Mouse (Mus musculus): Measurements from ENCODE around the gene Fbxw21. TPM values are rescaled to one million over a fixed set of nuclear protein-coding genes. Genes with fewer than 3 reads are reported as not detected.
A peak's percentile ranks its signal among the peaks of the same experiment; 100 is the strongest.

Gene Fbxw21
- polyA plus RNA-seq, 1 experiment: not detected

- no peak overlapping the region for H3K27ac ChIP-seq (ENCODE audit: insufficient read depth, low read depth, low read length)
- TF ChIP-seq CTCF (IDR thresholded peaks at IDR 0.05; ENCODE audit: low read depth, low read length) (no peak), POLR2A (IDR thresholded peaks at IDR 0.05; ENCODE audit: borderline replicate concordance, low read depth, low read length) (no peak)
- peak overlapping the region; percentile 59 for H3K4me3 ChIP-seq (ENCODE audit: insufficient read depth, low read length)
- peaks cover 3% of the 10 kb centered on the region; the same call in 1 of the 2 replicates for H3K4me1 ChIP-seq (ENCODE audit: control insufficient read depth, insufficient read depth, low read length)
These were observed 67.2 kb downstream of the Fbxw21 start for GRCm38 (mm10) chr9:109094553-109095136.

- peaks cover 3% of the 10 kb centered on the region; the same call in 1 of the 2 replicates for H3K4me1 ChIP-seq (ENCODE audit: control insufficient read depth, insufficient read depth, low read length)
- TF ChIP-seq CTCF (IDR thresholded peaks at IDR 0.05; ENCODE audit: low read depth, low read length): no peak
- TF ChIP-seq POLR2A (IDR thresholded peaks at IDR 0.05; ENCODE audit: borderline replicate concordance, low read depth, low read length): no peak
- H3K4me3 ChIP-seq (ENCODE audit: insufficient read depth, low read length): no peak overlapping the region
- H3K27ac ChIP-seq (ENCODE audit: insufficient read depth, low read depth, low read length): no peak overlapping the region
These were observed 67.9 kb downstream of the Fbxw21 start for GRCm38 (mm10) chr9:109093786-109094552.

- H3K27ac ChIP-seq (ENCODE audit: insufficient read depth, low read depth, low read length): no peak overlapping the region
- TF ChIP-seq CTCF (IDR thresholded peaks at IDR 0.05; ENCODE audit: low read depth, low read length) (no peak), POLR2A (IDR thresholded peaks at IDR 0.05; ENCODE audit: borderline replicate concordance, low read depth, low read length) (no peak)
- no peak overlapping the region for H3K4me3 ChIP-seq (ENCODE audit: insufficient read depth, low read length)
- peaks cover 4% of the 10 kb centered on the region for H3K4me1 ChIP-seq (ENCODE audit: control insufficient read depth, insufficient read depth, low read length)
These were observed 69.0 kb downstream of the Fbxw21 start for GRCm38 (mm10) chr9:109092799-109093198.

- no peak for TF ChIP-seq CTCF (IDR thresholded peaks at IDR 0.05; ENCODE audit: low read depth, low read length)
- no peak for TF ChIP-seq POLR2A (IDR thresholded peaks at IDR 0.05; ENCODE audit: borderline replicate concordance, low read depth, low read length)
- H3K27ac ChIP-seq (ENCODE audit: insufficient read depth, low read depth, low read length): no peak overlapping the region
- H3K4me1 ChIP-seq (ENCODE audit: control insufficient read depth, insufficient read depth, low read length): peaks cover 11% of the 10 kb centered on the region
- no peak overlapping the region for H3K4me3 ChIP-seq (ENCODE audit: insufficient read depth, low read length)
These were observed 70.0 kb downstream of the Fbxw21 start for GRCm38 (mm10) chr9:109091802-109092201.

- Histone ChIP-seq H3K27ac (ENCODE audit: insufficient read depth, low read depth, low read length) (no peak overlapping the region), H3K4me1 (ENCODE audit: control insufficient read depth, insufficient read depth, low read length) (peaks cover 12% of the 10 kb centered on the region), H3K4me3 (ENCODE audit: insufficient read depth, low read length) (no peak overlapping the region)
- TF ChIP-seq CTCF (IDR thresholded peaks at IDR 0.05; ENCODE audit: low read depth, low read length): no peak
- TF ChIP-seq POLR2A (IDR thresholded peaks at IDR 0.05; ENCODE audit: borderline replicate concordance, low read depth, low read length): no peak
These were observed 71.4 kb downstream of the Fbxw21 start for GRCm38 (mm10) chr9:109090446-109090845.

Other genes with a start within 250 kb of the Fbxw21 start
- gene Tmem89, start 247.4 kb downstream of the Fbxw21 start, polyA plus RNA-seq (2012; ENCODE audit: insufficient read depth, insufficient read length, missing spikeins): not detected in 2 replicates
- 116 and 123 TPM in 2 replicates for gene Uqcrc1, start 225.4 kb downstream of the Fbxw21 start, polyA plus RNA-seq (2012; ENCODE audit: insufficient read depth, insufficient read length, missing spikeins)
- gene Col7a1, start 208.5 kb downstream of the Fbxw21 start, polyA plus RNA-seq (2012; ENCODE audit: insufficient read depth, insufficient read length, missing spikeins): 0.17 and 0.78 TPM in 2 replicates
- not detected in 2 replicates for gene Ucn2, start 176.0 kb downstream of the Fbxw21 start, polyA plus RNA-seq (2012; ENCODE audit: insufficient read depth, insufficient read length, missing spikeins)
- 41.7 and 44.5 TPM in 2 replicates for gene Pfkfb4, start 170.3 kb downstream of the Fbxw21 start, polyA plus RNA-seq (2012; ENCODE audit: insufficient read depth, insufficient read length, missing spikeins)
- gene Shisa5, start 123.5 kb downstream of the Fbxw21 start, polyA plus RNA-seq (2012; ENCODE audit: insufficient read depth, insufficient read length, missing spikeins): 324 and 428 TPM in 2 replicates
- 88.4 and 110 TPM in 2 replicates for gene Trex1, start 102.3 kb downstream of the Fbxw21 start, polyA plus RNA-seq (2012; ENCODE audit: insufficient read depth, insufficient read length, missing spikeins)
- gene Atrip, start 87.9 kb downstream of the Fbxw21 start, polyA plus RNA-seq (2012; ENCODE audit: insufficient read depth, insufficient read length, missing spikeins): 7.2 and 9.9 TPM in 2 replicates
- gene Ccdc51, start 79.5 kb downstream of the Fbxw21 start, polyA plus RNA-seq (2012; ENCODE audit: insufficient read depth, insufficient read length, missing spikeins): 6.4 and 8.8 TPM in 2 replicates
- 299 and 308 TPM in 2 replicates for gene Tma7, start 79.5 kb downstream of the Fbxw21 start, polyA plus RNA-seq (2012; ENCODE audit: insufficient read depth, insufficient read length, missing spikeins)
- gene Plxnb1, start 66.7 kb downstream of the Fbxw21 start, polyA plus RNA-seq (2012; ENCODE audit: insufficient read depth, insufficient read length, missing spikeins): not detected in 2 replicates
- not detected in 2 replicates for gene Fbxw13, start 33.9 kb upstream of the Fbxw21 start, polyA plus RNA-seq (2012; ENCODE audit: insufficient read depth, insufficient read length, missing spikeins)
- gene Fbxw20, start 72.7 kb upstream of the Fbxw21 start, polyA plus RNA-seq (2012; ENCODE audit: insufficient read depth, insufficient read length, missing spikeins): not detected in 2 replicates
- not detected in 2 replicates for gene Fbxw14, start 125.6 kb upstream of the Fbxw21 start, polyA plus RNA-seq (2012; ENCODE audit: insufficient read depth, insufficient read length, missing spikeins)
- not detected in 2 replicates for gene Fbxw28, start 177.6 kb upstream of the Fbxw21 start, polyA plus RNA-seq (2012; ENCODE audit: insufficient read depth, insufficient read length, missing spikeins)
- not detected in 2 replicates for gene Fbxw22, start 242.3 kb upstream of the Fbxw21 start, polyA plus RNA-seq (2012; ENCODE audit: insufficient read depth, insufficient read length, missing spikeins)